Mouse (Mus musculus) hindbrain, embryonic 14.5 days (tissue): ENCODE data around the gene Egln2. TPM values are rescaled to one million over a fixed set of nuclear protein-coding genes. Genes with fewer than 3 reads are reported as not detected.

ENCODE experiments used
- ATAC-seq: fragments of 200-750 bp; cut with Nextera tagmentation; 2 replicates; pipeline ENCODE4 v1.8.0; 2017; ENCODE audit warnings: moderate number of reproducible peaks, mild to moderate bottlenecking, moderate TSS enrichment, moderate library complexity; ENCODE audit not compliant: low FRiP score
- DNase-seq: peaks from one replicate; pipeline ENCODE4 v3.0.0-alpha.2; 2015; ENCODE audit warnings: low spot score
- H3K27ac ChIP-seq: fragments of 300-500 bp; sonication (generic); 2 replicates; pipeline ENCODE4 v1.5.1; 2014; ENCODE audit warnings: mild to moderate bottlenecking, moderate library complexity
- H3K27me3 ChIP-seq: fragments of 300-500 bp; sonication (generic); 2 replicates; pipeline ENCODE4 v1.6.1; 2014; ENCODE audit warnings: mild to moderate bottlenecking, low read length, mixed read lengths; ENCODE audit not compliant: control insufficient read depth, insufficient read depth
- H3K36me3 ChIP-seq: fragments of 300-500 bp; sonication (generic); replicated peaks from 2 replicates; pipeline ENCODE4 v1.6.1; 2014; ENCODE audit not compliant: control insufficient read depth, insufficient read depth
- H3K4me1 ChIP-seq: fragments of 300-500 bp; sonication (generic); replicated peaks from 2 replicates; pipeline ENCODE4 v1.6.1; 2014; ENCODE audit warnings: antibody characterized with exemption, low read length, mixed read lengths; ENCODE audit not compliant: control insufficient read depth, insufficient read depth
- H3K4me2 ChIP-seq: fragments of 300-500 bp; sonication (generic); replicated peaks from 2 replicates; pipeline ENCODE4 v1.6.1; 2014; ENCODE audit warnings: mild to moderate bottlenecking, moderate library complexity
- H3K4me3 ChIP-seq: fragments of 300-500 bp; sonication (generic); replicated peaks from 2 replicates; pipeline ENCODE4 v1.5.1; 2014; ENCODE audit warnings: mild to moderate bottlenecking, low read length
- H3K9ac ChIP-seq: fragments of 300-500 bp; sonication (generic); 2 replicates; pipeline ENCODE4 v1.6.1; 2014
- H3K9me3 ChIP-seq: fragments of 300-500 bp; sonication (generic); 2 replicates; pipeline ENCODE4 v1.6.1; 2016; ENCODE audit warnings: low read length; ENCODE audit not compliant: control insufficient read depth
- WGBS: fragments of 180-500 bp; shearing (Covaris S2); extraction: QIAGEN DNeasy Blood & Tissue Kit; methylation state at CpG from one replicate; pipeline ENCODE4 v1.1.7; 2014; 5-methylcytosine and 5-hydroxymethylcytosine counted together
- polyA plus RNA-seq: library from polyadenylated mRNA; unstranded; fragments of >200 nt; fragmentation: Nextera tagmentation; extraction: Ambion mirVana; gene quantifications from 2 replicates; pipeline ENCODE4 v1.2.1, GENCODE M21; 2014

The Egln2 gene
- polyA plus RNA-seq, 1 experiment from 2014 or later = 55.3 TPM

DNA sequence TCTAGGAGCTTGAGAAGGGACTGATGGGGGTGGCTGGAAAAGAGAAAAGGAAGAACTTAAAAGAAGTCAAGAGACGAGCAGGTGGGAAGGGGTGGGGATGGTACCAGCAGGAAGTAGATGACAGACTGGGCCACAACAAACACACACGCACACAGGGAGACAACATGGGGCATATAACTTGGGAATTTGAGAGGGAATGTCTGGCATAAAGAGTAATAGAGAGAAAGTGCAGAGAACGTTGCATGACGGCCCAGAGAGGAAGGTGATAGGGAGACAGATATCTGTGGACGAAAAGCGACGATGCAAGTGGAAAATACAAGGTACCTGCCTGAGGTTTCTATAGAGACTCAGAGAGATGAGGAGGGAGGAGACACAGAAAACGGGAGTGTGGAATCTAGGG is 906 bp downstream of the Egln2 start:
- 4% methylated on average over 8 of the region's 8 CpGs for WGBS
- Histone ChIP-seq H3K27ac (peak overlapping the region; percentile 99), H3K36me3 (peaks cover 50% of the 10 kb centered on the region), H3K27me3 (no peaks in the 10 kb centered on the region), H3K4me3 (peak overlapping the region; percentile 88), H3K9me3 (no peaks in the 10 kb centered on the region), H3K9ac (peak overlapping the region; percentile 88), H3K4me2 (peak overlapping the region; percentile 64), H3K4me1 (peaks cover 47% of the 10 kb centered on the region)
- 0 out of 2 replicates have a peak, but pooled peaks have one; percentile 0 for ATAC-seq
- DNase-seq = no peak

DNA sequence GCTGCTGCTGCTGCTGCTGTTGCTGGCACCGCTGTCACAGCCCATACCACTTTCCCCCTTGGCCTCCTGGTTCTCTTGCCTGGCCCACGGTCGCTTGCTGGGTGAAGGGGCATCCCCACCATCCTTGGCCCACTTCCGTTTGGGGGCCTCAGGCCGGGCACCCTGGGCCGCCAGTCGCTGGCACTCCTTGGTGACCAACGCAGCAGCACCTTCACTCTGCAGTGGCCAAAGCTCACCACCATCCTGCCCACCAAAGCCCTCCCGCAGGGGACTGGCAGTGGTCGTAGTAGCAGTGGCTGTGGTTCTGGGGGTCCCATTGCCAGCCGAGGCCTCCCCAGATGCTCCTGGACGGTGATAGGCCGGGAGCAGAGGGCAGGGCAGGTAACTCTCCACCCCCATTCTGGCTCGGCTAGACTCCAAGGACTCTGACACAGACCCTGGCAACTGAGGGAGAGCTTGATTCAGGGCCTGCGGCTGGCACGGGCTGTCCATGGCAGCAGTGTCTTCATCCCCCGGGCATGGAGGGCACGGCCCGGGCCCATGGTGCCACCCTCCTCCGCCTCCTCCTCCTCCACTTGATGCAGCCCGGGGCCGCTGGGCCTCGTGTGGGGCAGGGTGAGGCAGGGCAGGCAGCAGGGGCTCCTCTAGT is 1.5 kb downstream of the Egln2 start:
- ATAC-seq = no peak
- H3K4me3 ChIP-seq = peak overlapping the region; percentile 88
- WGBS = 78% methylated on average over 23 of the region's 23 CpGs

DNA sequence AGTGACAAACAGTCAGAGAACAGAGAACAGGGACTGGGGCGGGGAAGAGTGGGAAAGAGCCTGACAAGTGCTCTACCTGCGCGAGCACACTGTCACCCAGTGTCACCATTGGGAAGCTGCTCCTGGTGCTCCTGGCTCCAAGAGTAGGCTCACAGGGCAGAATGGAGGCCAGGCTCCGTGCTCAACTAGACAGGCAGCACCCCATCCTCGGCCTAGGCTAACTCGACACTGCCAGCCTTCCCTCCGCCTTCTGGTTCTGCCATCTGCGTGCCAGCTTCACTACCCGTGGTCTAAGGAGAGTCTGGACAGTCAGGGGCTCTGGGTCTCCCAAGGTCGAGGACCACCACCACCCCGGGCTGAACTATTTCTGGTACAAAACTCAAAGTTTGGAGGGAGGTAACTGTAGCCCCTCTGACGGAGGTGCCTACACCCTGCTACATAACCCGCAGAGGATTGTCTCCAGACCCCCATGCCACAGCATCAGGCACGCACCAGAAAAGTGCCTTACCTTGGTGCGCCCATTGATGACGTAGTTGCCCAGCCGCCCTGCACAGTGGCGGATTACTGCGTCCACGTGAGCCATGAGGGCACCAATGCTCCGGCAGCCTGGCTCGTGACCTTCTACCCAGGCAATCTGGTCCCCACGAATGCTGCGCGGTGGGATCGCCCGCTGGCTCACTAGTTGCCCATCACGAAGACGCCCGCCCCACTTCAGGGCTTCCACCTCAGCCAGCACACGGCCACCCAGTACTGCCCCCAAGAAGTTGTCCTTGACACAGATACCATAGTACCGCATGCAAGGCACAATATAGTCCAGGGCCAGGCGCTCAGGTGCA is 2.3 kb downstream of the Egln2 start:
- peak overlapping the region; percentile 88 for H3K9ac ChIP-seq
- peak overlapping the region; percentile 64 for H3K4me2 ChIP-seq
- no peaks in the 10 kb centered on the region for H3K9me3 ChIP-seq
- H3K27me3 ChIP-seq = no peaks in the 10 kb centered on the region
- ATAC-seq (no peak), DNase-seq (no peak)
- 85% methylated on average over 33 of the region's 33 CpGs for WGBS
- H3K36me3 ChIP-seq = peaks cover 51% of the 10 kb centered on the region
- no peak overlapping the region for H3K27ac ChIP-seq
- H3K4me3 ChIP-seq = peak overlapping the region; percentile 88
- H3K4me1 ChIP-seq = peaks cover 56% of the 10 kb centered on the region

More for the DNA sequence above, 1.5 kb downstream of the Egln2 start:
- Histone ChIP-seq H3K9me3 (no peaks in the 10 kb centered on the region), H3K4me1 (peaks cover 52% of the 10 kb centered on the region), H3K36me3 (peaks cover 50% of the 10 kb centered on the region), H3K27me3 (no peaks in the 10 kb centered on the region), H3K27ac (no peak overlapping the region; the same call in 1 of the 2 replicates), H3K4me2 (peak overlapping the region; percentile 64), H3K9ac (peak overlapping the region; percentile 88)
- no peak for DNase-seq

DNA sequence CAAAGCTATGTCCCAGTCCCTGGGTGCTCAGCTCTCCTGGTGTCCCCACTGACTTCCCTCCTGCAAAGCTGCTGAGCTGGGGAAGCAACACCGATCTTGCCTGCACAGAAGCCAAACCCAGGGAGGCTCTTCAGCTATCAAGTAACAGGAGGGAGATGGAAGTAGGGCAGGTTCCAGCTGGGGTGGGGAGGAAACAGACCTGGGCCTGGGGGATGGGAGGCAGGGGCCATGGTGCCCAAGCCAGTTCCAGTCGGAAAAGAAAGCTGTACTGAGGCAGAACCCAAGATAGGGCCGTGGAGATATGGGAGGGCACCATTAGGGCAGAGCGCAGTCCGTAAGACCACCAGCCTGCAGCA is 3.2 kb downstream of the Egln2 start:
- 80% methylated on average over 5 of the region's 5 CpGs for WGBS
- Histone ChIP-seq H3K4me1 (peaks cover 56% of the 10 kb centered on the region), H3K36me3 (peaks cover 58% of the 10 kb centered on the region), H3K9me3 (no peaks in the 10 kb centered on the region), H3K27me3 (no peaks in the 10 kb centered on the region), H3K27ac (no peak overlapping the region), H3K4me2 (peak overlapping the region; percentile 64), H3K9ac (peak overlapping the region; percentile 88), H3K4me3 (peak overlapping the region; percentile 88; the same call in 1 of the 2 replicates)
- DNase-seq (no peak), ATAC-seq (no peak)

DNA sequence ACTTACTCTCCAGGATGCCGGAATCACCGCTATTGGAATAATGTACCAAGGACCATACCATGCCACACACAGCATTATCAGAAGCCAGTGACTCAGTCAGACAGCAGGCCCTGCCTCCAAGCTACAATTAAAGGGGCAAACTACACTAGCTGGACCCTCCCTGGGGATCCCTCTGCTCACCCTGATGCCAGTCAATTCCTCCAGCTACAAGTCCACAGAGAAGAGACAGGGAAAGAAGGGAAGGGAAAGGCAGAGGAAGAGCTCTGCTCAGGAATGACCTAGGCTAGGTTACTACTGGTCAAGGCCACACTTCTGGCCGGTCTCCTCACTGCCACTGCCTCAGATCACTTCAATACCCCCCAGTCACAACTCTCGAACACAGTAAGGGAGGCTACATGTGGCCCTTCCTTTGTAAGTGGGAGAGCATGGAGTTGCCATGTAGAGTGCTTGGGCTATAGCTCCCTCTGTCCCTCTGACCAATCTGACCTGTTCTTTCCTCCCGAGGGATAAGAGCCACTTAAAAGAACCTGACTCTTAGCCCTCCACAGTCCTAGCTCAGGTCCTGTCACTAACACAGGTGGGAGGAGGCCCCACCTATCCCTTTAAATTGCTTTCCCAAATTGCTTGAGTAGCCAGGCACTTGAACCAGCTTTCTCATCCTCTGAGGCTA is 3.7 kb downstream of the Egln2 start:
- H3K27me3 ChIP-seq = no peaks in the 10 kb centered on the region
- peaks cover 56% of the 10 kb centered on the region for H3K4me1 ChIP-seq
- H3K9ac ChIP-seq = peak overlapping the region; percentile 88
- no peak for DNase-seq
- peaks cover 63% of the 10 kb centered on the region for H3K36me3 ChIP-seq
- ATAC-seq = no peak
- no peak overlapping the region for H3K27ac ChIP-seq
- peak overlapping the region; percentile 64 for H3K4me2 ChIP-seq
- no peaks in the 10 kb centered on the region for H3K9me3 ChIP-seq
- WGBS = 91% methylated on average over 5 of the region's 5 CpGs
- H3K4me3 ChIP-seq = no peak overlapping the region

DNA sequence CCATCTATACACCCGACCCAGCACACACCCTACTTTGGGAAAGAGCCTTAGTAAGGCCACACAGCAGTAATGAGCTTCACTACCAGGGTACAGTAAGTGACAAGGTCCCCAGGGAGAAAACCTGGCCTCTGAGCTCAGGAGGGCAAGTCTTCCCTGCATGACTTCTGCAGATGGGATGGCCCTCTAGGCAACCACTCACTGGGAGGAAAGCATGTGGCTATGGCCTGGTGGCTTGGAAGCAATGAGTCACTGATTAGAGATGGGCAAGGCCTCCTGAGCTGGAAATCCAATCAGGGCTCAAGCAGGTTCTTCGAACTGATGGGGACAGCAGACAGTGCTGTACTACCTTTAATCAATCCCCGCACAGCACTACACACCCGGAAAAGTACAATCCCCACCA is 4.9 kb downstream of the Egln2 start:
- WGBS = 85% methylated on average over 4 of the region's 4 CpGs
- H3K36me3 ChIP-seq = peaks cover 72% of the 10 kb centered on the region
- no peaks in the 10 kb centered on the region for H3K27me3 ChIP-seq
- H3K9ac ChIP-seq = no peak overlapping the region
- no peak overlapping the region for H3K4me3 ChIP-seq
- no peak for DNase-seq
- peaks cover 50% of the 10 kb centered on the region for H3K4me1 ChIP-seq
- no peak for ATAC-seq
- no peaks in the 10 kb centered on the region for H3K9me3 ChIP-seq
- no peak overlapping the region for H3K27ac ChIP-seq
- H3K4me2 ChIP-seq = 0 out of 2 replicates have a peak overlapping the region, but pooled peaks have one; percentile 12

DNA sequence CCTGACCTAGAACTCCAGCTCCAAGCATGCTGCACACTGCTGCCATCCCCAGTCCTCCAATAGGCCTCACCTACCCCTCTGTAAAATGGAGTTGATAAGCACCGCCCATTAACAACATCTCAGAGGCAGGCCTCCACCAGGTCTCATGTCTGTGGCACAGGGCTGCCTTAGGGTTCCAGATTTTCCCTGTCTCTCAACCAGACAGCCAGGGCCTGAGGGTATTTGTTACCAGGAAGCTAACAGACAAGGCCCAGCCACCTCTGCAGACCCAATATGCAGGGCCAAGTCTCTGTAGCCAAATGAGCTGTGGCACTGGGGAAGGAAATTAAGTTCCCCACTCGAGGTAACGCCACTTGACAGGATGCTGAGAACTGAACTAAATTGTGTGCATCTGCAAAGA is 5.7 kb downstream of the Egln2 start:
- no peak overlapping the region for H3K27ac ChIP-seq
- no peaks in the 10 kb centered on the region for H3K9me3 ChIP-seq
- H3K4me3 ChIP-seq = no peak overlapping the region
- DNase-seq (no peak), ATAC-seq (no peak)
- no peak overlapping the region for H3K4me2 ChIP-seq
- H3K36me3 ChIP-seq = peaks cover 72% of the 10 kb centered on the region
- peaks cover 50% of the 10 kb centered on the region for H3K4me1 ChIP-seq
- WGBS = 85% methylated on average over 3 of the region's 3 CpGs
- H3K27me3 ChIP-seq = no peaks in the 10 kb centered on the region
- no peak overlapping the region for H3K9ac ChIP-seq

DNA sequence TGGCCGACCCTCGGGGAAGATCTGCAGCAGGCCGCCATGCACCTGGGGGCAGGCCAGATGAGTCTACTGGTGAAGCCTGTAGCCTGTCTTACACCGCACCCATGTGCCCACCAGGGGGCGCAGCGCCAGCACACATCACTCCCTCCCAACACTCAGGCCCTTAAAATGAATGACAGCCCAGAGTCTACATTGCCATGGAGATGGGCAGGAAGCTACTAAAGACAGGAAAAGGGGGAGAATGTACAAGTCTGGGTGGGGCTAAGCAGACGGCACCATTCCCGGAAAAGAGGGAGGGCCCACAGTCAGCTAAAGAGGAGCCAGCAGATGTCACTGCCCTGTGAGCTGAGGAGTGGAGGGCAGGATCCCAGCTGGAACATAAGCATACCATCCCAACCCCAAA is 6.7 kb downstream of the Egln2 start:
- peaks cover 67% of the 10 kb centered on the region for H3K36me3 ChIP-seq
- H3K27me3 ChIP-seq = no peaks in the 10 kb centered on the region
- H3K9me3 ChIP-seq = no peaks in the 10 kb centered on the region
- peaks cover 43% of the 10 kb centered on the region for H3K4me1 ChIP-seq
- no peak overlapping the region for H3K27ac ChIP-seq
- H3K9ac ChIP-seq = no peak overlapping the region
- WGBS = 24% methylated on average over 8 of the region's 8 CpGs
- peak; percentile 89 for ATAC-seq
- no peak overlapping the region for H3K4me2 ChIP-seq
- H3K4me3 ChIP-seq = peak overlapping the region; percentile 8; the same call in 1 of the 2 replicates
- peak; percentile 80 for DNase-seq

DNA sequence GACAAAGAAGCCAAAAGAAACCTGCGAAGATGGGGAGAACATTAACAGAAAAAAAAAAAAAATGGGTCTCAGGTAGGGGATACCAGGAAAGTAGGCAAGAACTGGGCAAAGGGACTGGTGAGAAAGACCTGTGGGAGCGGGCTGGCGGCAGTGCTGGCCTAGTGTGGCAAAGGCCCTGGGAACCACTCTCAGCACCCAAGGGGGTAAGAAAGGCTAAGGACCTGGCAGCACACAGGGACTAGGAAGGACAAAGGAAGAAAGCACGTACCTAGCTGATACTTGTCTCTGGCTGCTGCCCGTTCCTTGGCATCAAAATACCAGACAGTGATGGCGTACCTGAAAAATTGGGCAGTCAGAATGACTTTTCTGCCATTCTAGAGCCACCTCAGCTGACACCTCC is 7.3 kb downstream of the Egln2 start:
- peaks cover 61% of the 10 kb centered on the region for H3K36me3 ChIP-seq
- DNase-seq = no peak
- ATAC-seq = no peak
- H3K27ac ChIP-seq = no peak overlapping the region
- no peak overlapping the region for H3K9ac ChIP-seq
- H3K27me3 ChIP-seq = no peaks in the 10 kb centered on the region
- peaks cover 37% of the 10 kb centered on the region for H3K4me1 ChIP-seq
- no peak overlapping the region for H3K4me2 ChIP-seq
- H3K9me3 ChIP-seq = no peaks in the 10 kb centered on the region
- H3K4me3 ChIP-seq = no peak overlapping the region
- 98% methylated on average over 6 of the region's 6 CpGs for WGBS
